Comparison of ENCODE assay signal across 14 mouse cellular contexts in the genomic region with DNA sequence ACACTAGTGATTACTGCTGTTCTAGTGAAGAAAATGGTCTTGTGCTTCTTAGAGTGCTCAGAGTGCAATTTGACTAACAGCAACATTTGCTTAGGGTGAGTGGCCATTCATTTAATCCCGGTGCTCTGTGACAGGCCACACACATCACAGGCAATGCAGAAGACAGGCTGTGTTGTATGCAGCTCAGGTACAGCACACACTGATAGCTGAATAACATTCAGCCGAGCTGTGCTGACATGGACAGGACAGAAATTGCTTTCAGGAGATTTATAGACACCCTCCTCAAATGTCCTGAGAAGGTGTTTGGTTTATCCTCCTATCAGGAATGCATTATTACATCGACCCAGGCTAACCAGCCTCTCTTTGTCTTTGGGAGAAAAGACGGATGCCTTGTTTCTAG.
"Had no signal": no experiment of that assay in that cellular context is flagged by ENCODE, and none has a peak within 500 bp of the region (broad histone marks: within the 10 kb centered on the region; RNA-seq: fewer than 3 reads in every experiment).

No protein-coding gene starts in this region.

- H3K9ac ChIP-seq: hindbrain, embryonic 14.5 days; intestine, embryonic 15.5 days; liver, embryonic 15.5 days; lung, embryonic 14.5 days had no signal

- H3K27ac ChIP-seq: hindbrain, embryonic 14.5 days; intestine, embryonic 15.5 days; left cerebral cortex, adult 2 months; limb, embryonic 10.5 days; liver, embryonic 15.5 days; midbrain, embryonic 10.5 days had no signal

- H3K4me1 ChIP-seq: liver, embryonic 15.5 days had no signal

- H3K4me3 ChIP-seq: intestine, embryonic 15.5 days; left cerebral cortex, adult 2 months; limb, embryonic 10.5 days; liver, embryonic 15.5 days; midbrain, embryonic 10.5 days had no signal

- H3K4me2 ChIP-seq: hindbrain, embryonic 14.5 days; intestine, embryonic 15.5 days; liver, embryonic 11.5 days; liver, embryonic 15.5 days; lung, embryonic 14.5 days had no signal

- H3K27me3 ChIP-seq: intestine, embryonic 15.5 days; liver, embryonic 15.5 days had no signal

- ATAC-seq: intestine, embryonic 15.5 days had no signal

- H3K36me3 ChIP-seq: intestine, embryonic 15.5 days; limb, embryonic 10.5 days; liver, embryonic 15.5 days; midbrain, embryonic 10.5 days had no signal

- DNase-seq: kidney, adult 8-10 months; lung, postnatal 10 days; lung, postnatal 4 days; right cerebral cortex, adult 18-20 months; right cerebral cortex, postnatal 25 days; thymus, postnatal 36 days had no signal

- H3K9me3 ChIP-seq: intestine, embryonic 15.5 days; limb, embryonic 10.5 days; liver, embryonic 15.5 days; midbrain, embryonic 10.5 days had no signal
